Mouse (Mus musculus): Measurements from ENCODE around the gene Stk38.

Stk38 gene

GRCm38 (mm10) chr17:28954416-28954815 lies 53.4 kb downstream of the Stk38 start:
- DNase-seq (ENCODE audit: low read depth, low spot score): no peak

- DNase-seq (ENCODE audit: low read depth, low spot score): no peak
Measured at GRCm38 (mm10) chr17:28953251-28953650, 54.5 kb downstream of the Stk38 start.

GRCm38 (mm10) chr17:28951831-28952799 lies 55.7 kb downstream of the Stk38 start, which contains the start of gene Kctd20:
Gene Kctd20 (plus strand): TSS chr17:28951950.
- peak; percentile 76 for DNase-seq (ENCODE audit: low read depth, low spot score)

GRCm38 (mm10) chr17:28950751-28951150 lies 57.0 kb downstream of the Stk38 start:
- DNase-seq (ENCODE audit: low read depth, low spot score): no peak

GRCm38 (mm10) chr17:28948661-28949060 lies 59.1 kb downstream of the Stk38 start:
- DNase-seq (ENCODE audit: low read depth, low spot score): no peak

GRCm38 (mm10) chr17:28947011-28947939 lies 60.5 kb downstream of the Stk38 start:
- DNase-seq (ENCODE audit: low read depth, low spot score): no peak

DNA sequence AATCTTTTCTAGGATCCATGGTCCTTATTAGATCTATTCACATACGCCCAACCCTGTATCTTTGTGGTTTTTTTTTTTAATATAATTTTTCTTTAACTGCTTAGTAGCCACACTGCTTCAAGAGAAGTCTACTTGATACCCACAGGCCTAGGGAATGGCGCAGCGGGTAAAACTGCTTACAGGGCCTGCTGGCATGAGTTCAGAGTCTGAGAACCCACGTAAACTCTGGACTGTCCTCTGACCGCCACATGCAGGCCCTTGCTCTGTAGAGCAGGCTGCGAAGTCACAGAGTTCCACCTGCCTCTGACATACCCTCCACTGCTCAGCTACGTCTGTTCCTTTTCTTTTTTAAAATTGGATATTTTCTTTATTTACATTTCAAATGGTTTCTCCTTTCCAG lies 63.3 kb downstream of the Stk38 start:
- no peak for DNase-seq (ENCODE audit: low read depth, low spot score)

- DNase-seq (ENCODE audit: low read depth, low spot score): no peak
Measured at GRCm38 (mm10) chr17:28943740-28944139, 64.1 kb downstream of the Stk38 start, which contains the start of gene Pxt1. Gene Pxt1 (minus strand): TSS chr17:28943840.

GRCm38 (mm10) chr17:28942101-28942500 lies 65.7 kb downstream of the Stk38 start:
- DNase-seq (ENCODE audit: low read depth, low spot score): no peak

- no peak for DNase-seq (ENCODE audit: low read depth, low spot score)
Measured at GRCm38 (mm10) chr17:28940776-28941555, 66.8 kb downstream of the Stk38 start.

- no peak for DNase-seq (ENCODE audit: low read depth, low spot score)
Measured at GRCm38 (mm10) chr17:28936622-28937345, 71.0 kb downstream of the Stk38 start.

- no peak for DNase-seq (ENCODE audit: low read depth, low spot score)
Measured at GRCm38 (mm10) chr17:28936133-28936532, 71.7 kb downstream of the Stk38 start.

GRCm38 (mm10) chr17:28934120-28934916 lies 73.5 kb downstream of the Stk38 start:
- DNase-seq (ENCODE audit: low read depth, low spot score): no peak

DNA sequence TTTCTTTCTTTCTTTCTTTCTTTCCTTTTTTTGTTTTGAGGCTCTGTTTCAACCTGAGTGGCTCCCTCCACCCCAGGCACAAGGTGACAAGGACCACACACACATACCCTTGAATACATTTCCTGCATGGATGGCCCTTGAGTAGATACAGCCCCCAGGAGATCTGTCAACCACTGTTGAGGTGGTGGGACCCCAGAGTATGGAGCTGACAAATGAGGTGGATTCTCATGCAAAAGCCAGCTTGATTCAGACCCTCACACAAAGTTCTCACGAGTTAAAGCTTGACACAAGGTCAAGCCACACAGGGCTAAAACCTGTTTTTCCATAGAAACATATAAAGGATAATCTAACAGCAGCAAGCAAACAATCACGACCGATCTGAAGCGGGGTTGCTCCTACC lies 75.5 kb downstream of the Stk38 start:
- no peak for DNase-seq (ENCODE audit: low read depth, low spot score)

DNA sequence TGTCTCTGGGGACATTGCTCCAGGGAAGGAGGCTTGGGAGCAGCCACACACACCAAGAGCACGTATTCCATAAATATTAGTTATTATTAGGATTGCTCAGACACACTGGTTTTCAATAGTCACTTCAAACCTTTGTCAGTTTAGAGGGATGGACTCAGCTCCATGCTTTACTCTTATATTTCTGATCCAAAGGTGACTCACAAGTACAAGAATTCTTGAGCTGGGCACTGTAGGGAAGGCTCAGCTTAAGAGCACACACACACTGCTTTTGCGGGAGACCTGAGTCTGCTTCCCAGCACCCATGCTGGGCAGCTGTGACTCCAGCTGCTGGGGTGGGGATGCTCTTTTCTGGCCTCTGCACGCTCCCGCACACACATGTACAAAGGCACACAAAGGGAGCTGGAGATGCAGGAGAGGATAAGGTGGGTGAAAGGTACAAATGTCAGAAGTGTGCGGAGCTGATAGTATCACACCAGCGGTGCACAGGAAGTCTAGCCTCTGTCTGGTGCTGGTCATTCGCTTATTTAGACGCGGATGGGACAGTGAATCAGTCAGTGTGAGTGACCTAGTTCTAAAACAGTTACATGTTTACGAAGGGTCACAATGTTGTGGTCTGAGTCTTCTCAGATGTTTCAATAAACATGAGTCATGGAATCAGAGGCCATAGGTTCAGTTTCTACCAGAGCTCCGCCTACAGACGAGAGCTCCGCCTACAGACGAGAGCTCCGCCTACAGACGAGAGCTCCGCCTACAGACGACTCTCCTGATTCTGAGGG lies 76.2 kb downstream of the Stk38 start:
- no peak for DNase-seq (ENCODE audit: low read depth, low spot score)

- DNase-seq (ENCODE audit: low read depth, low spot score): no peak
Measured at GRCm38 (mm10) chr17:28930392-28931074, 77.3 kb downstream of the Stk38 start.

DNA sequence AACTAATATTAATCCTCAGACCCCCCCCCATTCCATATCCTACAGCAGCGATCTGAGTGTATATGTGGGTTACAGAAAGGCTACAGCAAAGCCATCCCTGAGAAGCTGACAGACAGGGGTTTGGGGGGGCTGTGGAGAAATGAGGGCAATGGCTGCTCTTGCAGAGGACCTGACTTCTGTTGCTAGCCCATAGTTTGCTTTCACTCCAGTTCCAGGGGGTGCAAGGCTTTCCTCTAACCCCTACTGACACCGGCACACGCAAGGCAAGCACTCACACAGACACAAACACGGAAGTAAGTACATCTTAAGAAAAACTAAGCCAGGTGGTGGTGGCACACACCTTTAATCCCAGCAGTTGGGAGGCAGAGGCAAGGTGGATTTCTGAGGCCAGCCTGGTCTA lies 78.4 kb downstream of the Stk38 start:
- DNase-seq (ENCODE audit: low read depth, low spot score): no peak

DNA sequence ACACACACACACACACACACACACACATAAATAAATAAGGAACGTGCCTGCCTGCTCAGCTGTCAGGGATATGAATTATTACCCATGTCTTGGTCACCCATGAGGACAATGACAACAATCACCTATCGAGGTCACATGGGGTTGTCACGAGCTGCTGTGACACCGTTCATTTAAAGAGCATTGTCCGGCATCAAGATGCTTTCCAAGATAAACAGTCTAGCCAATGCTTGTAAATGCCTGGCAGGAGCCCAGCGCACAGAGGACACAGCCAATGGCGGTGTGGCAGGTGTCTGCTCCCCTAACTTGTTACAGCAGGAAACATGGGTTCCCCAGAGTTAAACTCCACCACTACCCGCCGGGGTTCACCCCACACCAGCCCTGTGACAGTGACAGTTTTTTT lies 79.8 kb downstream of the Stk38 start:
- no peak for DNase-seq (ENCODE audit: low read depth, low spot score)

Measured in brain, embryonic 18.5 days (tissue).